Mouse (Mus musculus) MEL (cell line): ENCODE measurements around the gene Dctd. TPM values are rescaled to one million over a fixed set of nuclear protein-coding genes. Genes with fewer than 3 reads are reported as not detected.

Source experiments
- DNase-seq: peaks from one replicate; pipeline ENCODE4 v3.0.0; 2011; ENCODE audit warnings: low read depth, low spot score
- H3K27ac ChIP-seq: 2 replicates; pipeline ENCODE4 v1.5.1; 2012; ENCODE audit warnings: low read depth, mild to moderate bottlenecking, control low read depth, low read length, moderate library complexity; ENCODE audit not compliant: control insufficient read depth
- H3K27me3 ChIP-seq, 2 experiments: fragments of 150-350 bp in 1 of 2; sonication (generic) in 1 of 2; 2 replicates each; pipeline ENCODE4 v1.6.1; 2012; ENCODE audit warnings: low read length in 2 of 2, mild to moderate bottlenecking in 2 of 2, improper control_type of control experiment in 1 of 2, moderate library complexity in 1 of 2; ENCODE audit not compliant: insufficient read depth in 2 of 2, control insufficient read depth in 1 of 2
- H3K36me3 ChIP-seq, 2 experiments: 2 replicates each; pipeline ENCODE4 v1.6.1; 2012 to 2014; ENCODE audit warnings: low read length in 2 of 2, improper control_type of control experiment in 1 of 2, inconsistent platforms in 1 of 2, mild to moderate bottlenecking in 1 of 2; ENCODE audit not compliant: insufficient read depth in 2 of 2, control insufficient read depth in 1 of 2
- H3K4me1 ChIP-seq, 2 experiments: fragments of 150-350 bp in 1 of 2; sonication (generic) in 1 of 2; 2 replicates each; pipeline ENCODE4 v1.6.1; 2012; ENCODE audit warnings: low read length in 2 of 2, improper control_type of control experiment in 1 of 2, mild to moderate bottlenecking in 1 of 2; ENCODE audit not compliant: insufficient read depth in 2 of 2, control insufficient read depth in 1 of 2
- H3K4me3 ChIP-seq, 2 experiments: fragments of 150-350 bp in 1 of 2; sonication (generic) in 1 of 2; 2 replicates each; pipeline ENCODE4 v1.5.1; 2012; ENCODE audit warnings: low read depth in 2 of 2, low read length in 2 of 2, mild to moderate bottlenecking in 2 of 2, moderate library complexity in 2 of 2, control low read depth in 1 of 2, improper control_type of control experiment in 1 of 2; ENCODE audit not compliant: control insufficient read depth in 1 of 2, insufficient read depth in 1 of 2
- H3K79me2 ChIP-seq: 2 replicates; pipeline ENCODE4 v1.6.1; 2012; ENCODE audit warnings: mild to moderate bottlenecking, low read length, moderate library complexity; ENCODE audit not compliant: control insufficient read depth, poor library complexity, insufficient read depth
- H3K9ac ChIP-seq: 2 replicates; pipeline ENCODE4 v1.6.1; 2012; ENCODE audit warnings: low read depth, mild to moderate bottlenecking, control low read depth, low read length, moderate library complexity; ENCODE audit not compliant: control insufficient read depth, poor library complexity, severe bottlenecking
- H3K9me3 ChIP-seq: fragments of 150-350 bp; sonication (generic); replicated peaks from 2 replicates; pipeline ENCODE4 v1.6.1; 2012; ENCODE audit warnings: mild to moderate bottlenecking, low read length, improper control_type of control experiment, moderate library complexity; ENCODE audit not compliant: insufficient read depth
- BHLHE40 ChIP-seq: IDR thresholded peaks from 2 replicates; pipeline ENCODE4 v1.6.1; 2012; ENCODE audit warnings: low read depth, mild to moderate bottlenecking, inconsistent platforms, low read length, improper control_type of control experiment, borderline replicate concordance
- CHD1 ChIP-seq: IDR thresholded peaks from 2 replicates; pipeline ENCODE4 v1.6.1; 2012; ENCODE audit warnings: low read depth, mild to moderate bottlenecking, inconsistent platforms, low read length, improper control_type of control experiment
- CTCF ChIP-seq, 3 experiments: IDR thresholded peaks in 2 of 3; conservative IDR thresholded peaks in 1 of 3; 2 replicates each; pipeline ENCODE4 v1.5.1; 2011 to 2012; ENCODE audit warnings: low read length in 3 of 3, low read depth in 2 of 3, mild to moderate bottlenecking in 2 of 3, improper control_type of control experiment in 1 of 3, inconsistent platforms in 1 of 3, mixed read lengths in 1 of 3, moderate library complexity in 1 of 3; ENCODE audit not compliant: control insufficient read depth in 1 of 3, insufficient read depth in 1 of 3, poor library complexity in 1 of 3, severe bottlenecking in 1 of 3
- E2F4 ChIP-seq: IDR thresholded peaks from 2 replicates; pipeline ENCODE4 v1.6.1; 2011; ENCODE audit warnings: low read depth, low read length, improper control_type of control experiment, borderline replicate concordance
- EP300 ChIP-seq, 2 experiments: IDR thresholded peaks; 2 replicates each; pipeline ENCODE4 v1.6.1; 2011; ENCODE audit warnings: improper control_type of control experiment in 2 of 2, low read length in 2 of 2, low read depth in 1 of 2, mild to moderate bottlenecking in 1 of 2
- GATA1 ChIP-seq: IDR thresholded peaks from 2 replicates; pipeline ENCODE4 v1.6.1; 2011; ENCODE audit warnings: low read depth, low read length, improper control_type of control experiment
- MAFK ChIP-seq: IDR thresholded peaks from 2 replicates; pipeline ENCODE4 v1.6.1; 2011; ENCODE audit warnings: low read depth, mild to moderate bottlenecking, low read length, improper control_type of control experiment, borderline replicate concordance
- MAX ChIP-seq: IDR thresholded peaks from 2 replicates; pipeline ENCODE4 v1.6.1; 2011; ENCODE audit warnings: low read length, improper control_type of control experiment
- MAZ ChIP-seq: IDR thresholded peaks from 2 replicates; pipeline ENCODE4 v1.6.1; 2012; ENCODE audit warnings: low read depth, mild to moderate bottlenecking, inconsistent platforms, low read length, improper control_type of control experiment
- MYC ChIP-seq: IDR thresholded peaks from 2 replicates; pipeline ENCODE4 v1.6.1; 2011; ENCODE audit warnings: low read depth, mild to moderate bottlenecking, low read length, improper control_type of control experiment, moderate library complexity
- POLR2AphosphoS5 ChIP-seq: IDR thresholded peaks from 2 replicates; pipeline ENCODE4 v1.6.1; 2012; ENCODE audit warnings: low read depth, borderline replicate concordance, mild to moderate bottlenecking, inconsistent platforms, low read length, moderate library complexity, mixed read lengths
- RAD21 ChIP-seq: IDR thresholded peaks from 2 replicates; pipeline ENCODE4 v1.6.1; 2011; ENCODE audit warnings: mild to moderate bottlenecking, low read depth, low read length, improper control_type of control experiment
- RCOR1 ChIP-seq: IDR thresholded peaks from 2 replicates; pipeline ENCODE4 v1.6.1; 2012; ENCODE audit warnings: low read depth, mild to moderate bottlenecking, inconsistent platforms, low read length, improper control_type of control experiment
- TAL1 ChIP-seq: IDR thresholded peaks from 2 replicates; pipeline ENCODE4 v1.6.1; 2012; ENCODE audit warnings: mild to moderate bottlenecking, inconsistent platforms, low read length, moderate library complexity, mixed read lengths
- TBP ChIP-seq: IDR thresholded peaks from 2 replicates; pipeline ENCODE4 v1.8.0; 2011; ENCODE audit warnings: low read depth, low read length, improper control_type of control experiment
- TCF12 ChIP-seq: IDR thresholded peaks from 2 replicates; pipeline ENCODE4 v1.6.1; 2014; ENCODE audit warnings: low read depth, mild to moderate bottlenecking, inconsistent platforms, low read length, improper control_type of control experiment, moderate library complexity
- UBTF ChIP-seq: IDR thresholded peaks from 2 replicates; pipeline ENCODE4 v1.6.1; 2012; ENCODE audit warnings: low read depth, mild to moderate bottlenecking, inconsistent platforms, low read length, improper control_type of control experiment, moderate library complexity, borderline replicate concordance; ENCODE audit not compliant: insufficient read depth
- USF2 ChIP-seq, 2 experiments: IDR thresholded peaks; 2 replicates each; pipeline ENCODE4 v1.6.1; 2011 to 2012; ENCODE audit warnings: improper control_type of control experiment in 2 of 2, low read length in 2 of 2, borderline replicate concordance in 1 of 2, inconsistent platforms in 1 of 2, low read depth in 1 of 2, mild to moderate bottlenecking in 1 of 2; ENCODE audit not compliant: insufficient read depth in 1 of 2
- ZC3H11A ChIP-seq: IDR thresholded peaks from 2 replicates; pipeline ENCODE4 v1.6.1; 2012; ENCODE audit warnings: low read depth, mild to moderate bottlenecking, inconsistent platforms, low read length, improper control_type of control experiment
- polyA plus RNA-seq, 2 experiments: library from polyadenylated mRNA; stranded (reverse) in 1 of 2; unstranded in 1 of 2; fragments of >175 nt in 1 of 2; fragments of >200 nt in 1 of 2; gene quantifications; 2 replicates each; pipeline versions ENCODE4 v1.2.1 to v1.2.4; 2012; ENCODE audit warnings: low replicate concordance in 2 of 2, low read depth in 1 of 2; ENCODE audit not compliant: insufficient read length in 2 of 2, insufficient read depth in 1 of 2, missing spikeins in 1 of 2
- total RNA-seq: library from RNA; depleted of rRNA; stranded (reverse); fragments of 300-350 nt; gene quantifications from 2 replicates; pipeline ENCODE4 v1.2.3, GENCODE M21; 2012

The Dctd gene
- total and polyA plus RNA-seq, 3 experiments = 59.5 to 79.9 (median 78.0) TPM

DNA sequence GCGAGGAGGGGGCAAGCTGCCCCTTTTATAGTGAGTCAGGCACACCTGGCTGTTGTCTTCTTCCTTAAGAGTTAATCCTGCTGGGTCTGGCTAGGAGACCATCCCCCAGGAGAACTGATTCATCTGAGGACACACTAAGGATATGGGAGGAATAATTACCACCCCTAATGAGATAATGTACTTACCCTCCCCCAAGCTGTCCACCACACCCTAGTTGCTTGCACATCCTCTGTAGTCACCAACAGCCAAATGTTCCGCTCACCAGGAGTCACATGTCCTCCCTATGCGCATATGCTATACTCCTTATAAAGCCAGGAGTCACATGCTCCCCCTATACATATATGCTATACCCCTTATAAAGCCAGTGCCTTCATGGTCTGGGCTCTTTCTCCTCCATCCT lies 82.1 kb downstream of the Dctd start:
- Histone ChIP-seq H3K27me3 (no peaks in the 10 kb centered on the region; a peak in 1 of 4 replicates), H3K27ac (no peak overlapping the region), H3K9ac (no peak overlapping the region), H3K36me3 (no peaks in the 10 kb centered on the region), H3K4me3 (no peak overlapping the region), H3K79me2 (no peaks in the 10 kb centered on the region), H3K4me1 (no peaks in the 10 kb centered on the region), H3K9me3 (no peaks in the 10 kb centered on the region)
- TF ChIP-seq UBTF = no peak
- TF ChIP-seq RAD21 = no peak
- TF ChIP-seq RCOR1 = no peak
- TF ChIP-seq USF2 (IDR thresholded peaks at IDR 0.05; ENCODE audit: borderline replicate concordance in 1 of 2, insufficient read depth in 1 of 2, low read depth in 1 of 2, low read length in 2 of 2) = no peak
- no peak for TF ChIP-seq MYC
- no peak for TF ChIP-seq E2F4
- no peak for TF ChIP-seq POLR2AphosphoS5
- no peak for TF ChIP-seq TBP
- no peak for TF ChIP-seq GATA1
- no peak for TF ChIP-seq TAL1
- no peak for TF ChIP-seq TCF12
- TF ChIP-seq MAZ = no peak
- no peak for DNase-seq

DNA sequence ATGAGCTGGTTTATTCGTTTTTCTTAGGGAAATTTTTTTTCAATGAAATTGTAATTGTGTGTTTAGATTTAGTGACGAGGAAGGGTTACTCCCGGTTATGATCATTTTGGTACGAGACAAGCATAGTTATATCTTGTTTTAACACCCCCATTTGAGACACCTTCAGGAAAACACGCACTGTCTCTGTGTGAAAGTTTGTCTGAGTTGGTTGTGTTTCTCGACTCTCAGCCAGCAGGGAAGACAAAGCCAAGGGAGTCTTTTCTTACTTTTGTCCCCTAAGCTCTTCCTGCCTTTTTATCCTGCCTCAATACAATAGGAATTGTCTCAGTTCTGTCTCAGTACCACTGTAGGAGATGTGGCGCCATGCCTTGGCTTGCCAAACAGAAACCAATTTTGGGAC lies 84.9 kb downstream of the Dctd start:
- H3K79me2 ChIP-seq = no peaks in the 10 kb centered on the region
- no peaks in the 10 kb centered on the region for H3K9me3 ChIP-seq
- no peak overlapping the region for H3K27ac ChIP-seq
- no peak overlapping the region for H3K9ac ChIP-seq
- no peak for DNase-seq
- no peak overlapping the region for H3K4me3 ChIP-seq
- H3K4me1 ChIP-seq = no peaks in the 10 kb centered on the region
- TF ChIP-seq BHLHE40 = no peak
- TF ChIP-seq CHD1 = no peak
- no peaks in the 10 kb centered on the region for H3K36me3 ChIP-seq
- no peaks in the 10 kb centered on the region; a peak in 1 of 4 replicates for H3K27me3 ChIP-seq

DNA sequence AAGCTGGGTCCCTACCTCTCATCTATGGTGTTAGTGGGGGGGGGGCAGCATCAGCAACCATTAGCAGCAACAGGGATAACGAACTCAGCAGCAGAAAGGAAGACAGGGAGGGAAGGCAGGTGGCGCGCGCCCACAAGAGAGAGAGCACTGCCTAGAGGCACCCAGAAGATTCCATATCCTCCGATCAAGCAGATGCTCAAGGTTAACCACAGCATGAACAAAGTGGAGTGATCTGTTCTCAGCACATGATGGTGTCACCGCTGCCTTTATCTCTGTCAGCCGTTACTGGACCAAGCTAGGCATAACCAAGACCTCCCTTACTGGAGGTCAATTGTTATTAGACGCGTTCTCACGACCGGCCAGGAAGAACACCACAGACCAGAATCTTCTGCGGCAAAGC lies 89.7 kb downstream of the Dctd start:
- no peak overlapping the region for H3K9ac ChIP-seq
- H3K36me3 ChIP-seq = no peaks in the 10 kb centered on the region
- H3K4me3 ChIP-seq = no peak overlapping the region
- H3K79me2 ChIP-seq = no peaks in the 10 kb centered on the region
- no peaks in the 10 kb centered on the region for H3K4me1 ChIP-seq
- no peak for DNase-seq
- TF ChIP-seq MAX = no peak
- TF ChIP-seq TCF12 = no peak
- TF ChIP-seq MAFK = no peak
- TF ChIP-seq RAD21 = no peak
- TF ChIP-seq CTCF (IDR thresholded peaks at IDR 0.05 in 2 of 3, conservative IDR thresholded peaks at IDR 0.05 in 1 of 3; ENCODE audit: control insufficient read depth in 1 of 3, insufficient read depth in 1 of 3, low read depth in 2 of 3, low read length in 3 of 3, poor library complexity in 1 of 3, severe bottlenecking in 1 of 3) = no peak
- no peak for TF ChIP-seq EP300 (IDR thresholded peaks at IDR 0.05; ENCODE audit: low read depth in 1 of 2, low read length in 2 of 2)
- TF ChIP-seq ZC3H11A = no peak
- no peak for TF ChIP-seq RCOR1
- H3K27me3 ChIP-seq = no peaks in the 10 kb centered on the region
- H3K27ac ChIP-seq = no peak overlapping the region
- no peaks in the 10 kb centered on the region for H3K9me3 ChIP-seq
